Mouse (Mus musculus) mouse embryonic stem cell (cell line): ENCODE results near the gene Macrod2.

ENCODE experiments used
- in situ Hi-C, 2 experiments: fragments of 300-500 bp; cut with MboI; formaldehyde crosslinking; loops; 1 replicate in 1 of 2; 3 replicates in 1 of 2; pipeline ENCODE4 v1.14.3; 2019 to 2020; ENCODE audit warnings: low sequenced_read_pairs in 2 of 2, low pct_unique_long_range_greater_than_20kb in 1 of 2, mixed read lengths in 1 of 2; ENCODE audit not compliant: unreplicated experiment in 1 of 2

Gene Macrod2

DNA sequence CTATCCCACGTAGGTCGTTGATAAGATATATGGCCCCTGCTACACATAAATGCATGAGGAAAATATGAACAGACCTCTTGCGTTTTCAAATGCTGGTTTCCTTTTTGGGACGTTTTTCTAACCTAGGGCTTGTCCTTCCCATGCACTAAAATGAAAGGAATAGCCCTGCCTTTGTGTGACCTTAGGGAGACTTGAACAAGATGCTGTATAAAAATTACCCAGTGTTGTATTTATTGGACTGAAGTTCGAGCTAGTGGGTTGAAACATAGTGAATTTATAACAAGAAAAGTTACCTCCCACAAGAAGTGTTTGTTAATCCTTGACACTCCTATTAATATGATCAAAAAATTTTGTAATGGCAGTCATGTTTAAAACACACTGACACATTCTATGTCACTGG is 1827.8 kb downstream of the Macrod2 start:
- in situ Hi-C loops = no loop called here

DNA sequence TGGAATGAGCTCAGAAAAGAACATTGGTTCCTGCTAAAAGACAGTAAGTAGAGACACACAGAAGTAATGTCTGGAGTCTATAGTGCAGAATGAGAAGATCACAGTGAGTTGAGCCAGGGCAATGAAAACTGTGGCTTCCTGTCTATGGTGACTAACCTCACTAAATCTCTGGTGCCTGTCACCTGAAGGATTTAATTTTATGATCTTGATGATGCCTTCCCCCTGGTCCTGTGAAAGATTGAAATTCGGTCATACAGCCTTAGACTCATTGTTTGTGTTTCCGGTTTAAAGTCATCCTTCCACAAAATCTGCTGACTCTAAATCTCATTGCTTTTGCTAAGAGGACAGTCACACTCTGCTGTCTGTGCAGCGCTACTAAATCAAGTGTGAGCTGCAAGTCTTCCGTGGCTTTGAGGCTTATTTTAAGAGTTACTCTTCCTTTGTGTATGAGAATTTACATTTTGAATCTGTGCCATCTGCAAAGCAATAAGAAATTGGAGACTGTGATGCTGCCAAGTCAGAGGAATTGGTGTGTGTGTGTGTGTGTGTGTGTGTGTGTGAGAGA is 1836.0 kb downstream of the Macrod2 start:
- in situ Hi-C loops = no loop called here

DNA sequence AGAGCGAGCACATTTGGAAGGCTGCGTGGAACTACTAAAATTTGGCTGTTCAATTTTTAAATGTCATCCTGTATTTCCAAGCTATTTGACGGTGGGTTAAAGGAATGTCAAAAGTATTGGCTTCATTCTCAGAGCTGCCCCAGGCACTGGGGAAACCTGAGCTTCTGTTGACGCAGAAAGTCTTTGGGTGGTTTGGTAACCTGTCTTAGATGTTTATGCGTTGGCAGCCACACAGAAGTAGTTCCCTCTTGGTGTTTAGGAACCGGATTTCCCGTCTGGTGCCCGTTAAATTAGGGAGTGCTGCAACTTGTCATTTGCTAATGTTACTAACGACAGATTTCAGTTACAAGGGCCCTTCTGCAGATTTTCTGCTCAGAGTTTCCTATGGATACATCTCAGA is 1837.7 kb downstream of the Macrod2 start:
- in situ Hi-C loops = no loop called here

DNA sequence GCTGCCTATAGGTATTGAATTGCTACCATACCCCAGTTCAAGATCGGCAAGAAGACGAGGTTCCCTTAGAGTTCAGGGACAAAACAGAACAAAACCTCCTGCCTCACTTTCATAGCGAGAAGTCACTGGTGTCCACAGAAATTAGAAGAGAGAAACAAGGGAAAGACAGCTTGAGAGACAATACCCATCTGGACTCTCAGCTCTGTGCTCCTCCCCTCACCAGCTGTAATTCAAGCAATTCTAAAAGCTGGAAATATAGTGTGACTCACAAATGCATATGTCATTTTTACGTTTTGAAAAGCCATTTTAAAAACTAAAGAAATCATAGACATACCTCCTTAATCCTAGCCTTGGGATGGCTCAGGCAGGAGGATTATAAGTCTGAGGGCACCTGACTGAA is 1848.4 kb downstream of the Macrod2 start:
- in situ Hi-C loops = no loop called here

DNA sequence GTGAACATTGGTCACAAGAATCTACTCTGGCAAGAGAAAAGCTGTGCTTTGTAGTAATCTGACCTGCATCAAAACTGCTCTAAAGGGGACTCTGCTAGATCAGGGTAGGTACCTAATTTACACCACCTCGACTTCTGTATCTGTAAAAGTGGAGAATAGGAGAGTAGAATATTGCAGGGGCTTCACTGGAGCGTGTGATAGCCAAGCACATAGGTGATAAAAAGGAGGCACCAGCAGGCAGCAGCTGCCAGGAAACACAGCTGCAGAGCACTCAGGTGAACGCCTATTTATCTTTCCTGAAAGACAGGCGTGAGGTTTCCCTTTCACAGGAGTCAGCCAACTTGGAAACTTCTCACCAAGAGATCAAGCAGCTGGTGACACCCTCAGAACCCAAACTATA is 1855.3 kb downstream of the Macrod2 start:
- in situ Hi-C loops = no loop called here

DNA sequence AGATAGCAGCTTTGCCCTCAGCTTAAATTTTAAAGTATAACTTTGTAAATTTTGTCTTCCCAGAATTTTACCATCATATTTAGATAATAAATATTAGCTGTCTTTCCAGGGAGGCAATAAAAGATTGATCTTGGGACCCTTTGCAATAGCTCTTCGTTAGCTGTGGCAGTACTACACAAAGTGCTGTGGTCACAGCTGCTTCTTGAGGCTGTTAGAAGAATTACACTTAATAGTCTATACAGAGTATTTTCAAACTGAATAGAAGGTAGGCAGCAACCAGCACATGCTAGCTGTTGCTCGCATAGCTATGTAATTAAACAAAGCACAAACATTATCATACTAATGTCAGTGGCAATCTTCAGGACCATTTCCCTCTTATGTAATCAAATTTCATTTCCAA is 1856.4 kb downstream of the Macrod2 start:
- in situ Hi-C loops = no loop called here

DNA sequence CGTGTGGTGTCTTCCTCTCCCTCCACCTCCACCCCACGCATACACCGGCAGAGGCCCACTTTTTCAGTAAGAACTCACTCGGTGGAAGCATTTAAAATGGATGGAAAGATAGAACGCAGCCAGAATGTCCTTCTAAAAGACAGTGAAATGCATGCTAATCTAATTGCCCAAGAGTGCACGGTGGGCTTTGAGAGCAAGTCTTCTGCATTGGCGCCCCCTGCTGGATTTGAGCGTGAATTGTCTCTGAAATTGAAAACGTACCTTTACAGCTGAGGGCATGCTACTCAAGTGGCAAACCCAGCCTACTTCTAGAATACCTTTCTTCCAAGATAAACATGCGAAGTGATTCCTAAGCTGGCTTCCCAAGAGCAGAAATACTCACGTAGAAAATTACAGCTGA is 1858.8 kb downstream of the Macrod2 start:
- in situ Hi-C loops = no loop called here

DNA sequence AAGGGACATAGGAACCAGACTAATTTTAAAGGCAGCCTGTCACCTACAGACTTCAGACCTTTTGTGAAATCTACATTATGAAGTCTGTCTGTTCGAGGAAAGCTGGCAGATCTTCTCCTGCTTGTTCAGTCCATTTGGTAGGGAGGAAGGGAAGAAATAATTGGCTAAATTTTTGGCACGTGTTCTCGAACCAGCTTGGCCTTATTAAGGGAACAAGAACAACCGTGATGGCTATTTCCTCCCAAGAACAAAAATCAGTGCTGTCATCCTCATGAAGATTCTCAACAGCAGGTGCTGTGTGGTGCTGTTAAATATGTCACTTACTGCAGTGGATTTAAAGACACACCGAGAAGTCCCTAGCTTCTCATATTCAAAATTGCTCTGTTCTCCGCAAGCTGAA is 1859.5 kb downstream of the Macrod2 start:
- in situ Hi-C loops = no loop called here

DNA sequence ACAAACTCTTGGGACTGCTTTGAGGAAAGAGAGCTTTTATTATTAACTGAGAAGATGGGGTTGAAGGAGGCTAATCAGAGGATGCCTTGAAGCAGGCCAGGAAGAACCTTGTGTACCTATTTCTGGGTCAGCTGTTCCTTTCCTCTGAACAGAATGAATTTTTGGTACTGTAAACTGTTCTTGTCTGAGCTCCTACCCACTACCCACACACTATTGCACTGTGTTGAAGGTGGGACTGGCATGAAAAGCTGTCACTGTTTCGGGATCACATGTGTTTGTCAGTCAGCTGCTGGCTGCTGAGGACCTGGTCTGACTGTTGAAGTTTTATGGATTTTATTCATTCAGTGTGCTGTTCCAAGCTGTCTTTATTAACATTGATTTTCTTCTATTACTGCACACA is 1862.4 kb downstream of the Macrod2 start:
- in situ Hi-C loops = no loop called here

DNA sequence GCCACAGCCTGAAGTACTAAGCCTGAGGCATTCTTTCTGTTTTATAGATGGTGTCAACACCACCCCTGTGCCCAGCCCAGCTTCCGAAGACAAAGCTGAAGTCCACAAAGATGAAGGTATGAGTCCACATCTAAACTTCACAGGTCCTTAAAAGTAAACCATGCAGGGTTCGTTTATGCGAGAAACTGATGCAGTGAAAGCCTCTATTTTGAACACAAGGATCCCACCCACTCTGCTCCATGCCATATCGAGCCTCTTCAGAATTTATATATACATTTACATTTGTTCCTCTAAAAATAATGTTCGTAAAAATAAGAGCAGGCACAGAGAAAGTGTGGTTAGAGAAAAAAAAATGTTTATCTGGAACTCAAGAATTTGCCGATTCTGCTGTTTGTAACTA is 1865.9 kb downstream of the Macrod2 start:
- in situ Hi-C loops = no loop called here

DNA sequence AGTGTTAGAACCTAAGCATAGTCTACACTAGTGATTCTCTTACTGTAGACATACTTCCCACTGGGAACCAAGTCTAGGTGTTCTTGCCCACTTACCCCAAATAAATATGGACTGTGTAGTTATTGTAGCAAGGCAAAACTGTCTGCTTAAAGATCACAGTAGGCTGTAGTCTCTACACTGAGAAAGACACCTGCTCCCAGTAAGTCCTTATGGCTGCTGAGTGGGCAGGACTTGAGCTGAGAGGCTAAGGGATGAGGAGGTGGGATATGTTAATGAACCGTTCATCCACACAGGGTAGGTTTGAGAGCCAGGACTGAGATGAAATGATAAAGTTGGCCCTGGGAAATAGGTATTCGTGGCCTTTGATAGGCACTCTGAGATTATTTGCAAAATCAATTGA is 1869.6 kb downstream of the Macrod2 start:
- in situ Hi-C loops = no loop called here

DNA sequence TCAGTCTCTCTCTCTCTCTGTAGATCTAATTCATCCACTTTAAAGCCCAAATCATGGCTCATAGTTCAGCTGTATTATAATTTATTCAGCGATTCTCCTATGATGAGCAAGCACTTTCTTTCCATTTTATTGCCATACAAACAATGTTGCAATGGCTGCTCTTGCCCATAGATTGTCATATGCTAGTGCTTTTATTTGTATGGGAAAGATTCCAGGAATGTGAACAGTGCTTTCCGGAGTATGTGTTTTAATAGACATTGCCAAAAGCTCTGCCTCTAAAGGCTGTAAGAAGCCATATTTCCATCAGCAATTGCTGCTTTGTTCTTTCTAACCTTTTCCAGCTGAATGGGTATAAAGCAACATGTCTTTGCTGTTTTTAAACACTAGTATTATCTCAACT is 1872.7 kb downstream of the Macrod2 start:
- in situ Hi-C loops = no loop called here

DNA sequence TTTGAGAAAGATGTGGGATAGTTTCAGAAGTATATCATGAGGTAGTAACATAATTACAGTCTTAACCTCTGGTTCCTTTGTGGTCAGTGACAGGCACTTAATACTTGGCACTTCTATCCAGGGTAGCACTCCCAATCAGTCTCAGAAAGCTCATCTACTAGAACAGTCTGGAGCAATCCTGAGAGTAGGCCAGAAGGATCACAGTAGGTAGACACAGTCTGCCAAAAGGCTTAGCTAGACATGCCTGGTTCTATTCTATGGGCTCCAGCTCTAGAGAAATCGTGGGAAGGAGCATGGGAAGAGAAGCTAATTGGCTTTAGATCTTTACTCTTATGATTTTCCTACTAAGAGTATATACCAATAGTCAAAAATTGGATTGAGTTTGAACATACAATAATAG is 1891.7 kb downstream of the Macrod2 start:
- in situ Hi-C loops = no loop called here

DNA sequence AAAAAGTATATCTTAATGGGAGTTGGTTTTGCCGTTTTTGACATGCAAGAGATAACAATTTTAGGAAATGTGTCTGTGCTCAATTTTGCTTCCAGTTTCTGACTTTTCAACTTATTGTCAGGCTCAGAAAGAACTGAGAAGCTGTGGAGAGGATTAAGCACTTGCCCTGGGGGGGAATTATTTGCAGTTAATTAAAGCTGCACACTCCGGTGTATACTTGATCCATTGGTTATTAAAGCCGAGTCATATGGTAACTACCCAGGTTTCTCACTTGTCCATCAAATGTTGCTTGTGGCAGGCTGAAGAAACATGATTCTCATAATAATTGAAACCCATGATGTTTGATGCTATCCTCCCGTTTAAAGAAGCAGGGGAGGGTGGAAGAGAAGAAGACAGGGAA is 1899.7 kb downstream of the Macrod2 start:
- in situ Hi-C loops = no loop called here

DNA sequence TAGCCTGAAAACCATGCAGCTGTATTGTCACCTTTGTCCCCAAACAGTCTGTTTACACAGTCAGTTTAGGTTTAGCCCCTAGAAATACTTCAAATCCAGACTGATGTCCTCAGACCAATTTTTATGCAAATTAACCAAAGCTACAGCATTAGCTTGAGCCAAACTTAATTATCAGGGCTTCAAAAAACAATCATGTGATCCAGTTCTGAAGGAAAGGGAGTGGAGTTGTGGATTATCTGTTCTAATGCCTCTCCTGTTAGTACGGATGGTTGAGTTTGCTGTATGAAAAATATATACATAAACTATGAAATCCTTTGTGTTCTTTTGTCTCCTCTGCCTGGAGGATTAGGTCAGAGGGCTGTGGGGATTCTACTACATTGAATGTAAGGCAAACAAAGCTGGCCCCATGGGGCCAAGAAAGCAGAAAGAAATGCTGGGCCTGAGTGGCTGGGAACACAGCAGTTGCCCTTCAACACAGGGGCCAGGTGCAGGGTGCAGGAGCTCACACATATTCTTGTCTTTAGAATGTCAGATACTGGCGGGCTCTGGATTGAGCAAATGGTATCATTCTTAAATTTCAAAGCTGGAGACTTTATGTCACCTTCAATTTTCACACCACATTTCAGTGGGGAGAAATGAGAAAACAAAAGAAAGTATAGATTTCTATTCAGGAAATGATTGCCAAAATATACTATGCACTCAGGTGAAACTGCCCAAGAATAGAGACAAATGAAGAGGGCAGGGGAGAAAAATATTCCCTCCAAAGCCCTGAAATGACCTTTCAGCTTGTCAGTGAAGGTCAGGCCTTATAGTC is 1908.2 kb downstream of the Macrod2 start:
- in situ Hi-C loops = no loop called here

DNA sequence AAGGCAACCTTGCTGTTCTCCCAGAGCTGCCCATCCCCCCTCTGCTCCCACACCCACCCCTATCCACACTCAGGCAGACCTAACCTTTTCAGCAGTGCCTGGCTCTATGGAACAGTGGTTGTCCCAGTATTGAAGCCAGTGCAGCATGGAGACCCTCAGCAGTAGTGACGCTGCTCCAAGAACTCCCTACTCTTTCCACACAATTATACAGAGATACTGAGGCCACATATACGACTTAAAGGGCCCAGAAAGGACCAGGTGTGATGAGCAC is 1908.7 kb downstream of the Macrod2 start:
- in situ Hi-C loops = no loop called here

DNA sequence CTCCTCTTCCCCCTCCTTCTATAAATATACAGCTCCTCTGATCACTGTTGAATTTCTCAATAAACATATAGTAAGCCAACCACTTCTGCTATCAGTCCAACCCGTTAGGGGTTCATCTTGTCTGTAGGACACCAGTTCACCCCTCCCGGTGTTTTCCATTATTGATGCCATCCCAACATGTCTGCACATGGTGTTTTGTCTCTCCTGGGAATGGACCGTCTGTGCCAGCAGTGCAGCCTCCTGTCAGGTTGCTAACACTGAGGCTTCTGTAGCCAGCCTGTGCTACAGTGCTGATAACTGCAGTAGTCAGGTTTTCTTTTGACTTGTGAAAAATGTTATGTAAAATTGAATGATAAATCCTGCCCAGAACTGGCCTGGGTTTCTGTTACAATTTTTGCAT is 1928.0 kb downstream of the Macrod2 start:
- in situ Hi-C loops = no loop called here

DNA sequence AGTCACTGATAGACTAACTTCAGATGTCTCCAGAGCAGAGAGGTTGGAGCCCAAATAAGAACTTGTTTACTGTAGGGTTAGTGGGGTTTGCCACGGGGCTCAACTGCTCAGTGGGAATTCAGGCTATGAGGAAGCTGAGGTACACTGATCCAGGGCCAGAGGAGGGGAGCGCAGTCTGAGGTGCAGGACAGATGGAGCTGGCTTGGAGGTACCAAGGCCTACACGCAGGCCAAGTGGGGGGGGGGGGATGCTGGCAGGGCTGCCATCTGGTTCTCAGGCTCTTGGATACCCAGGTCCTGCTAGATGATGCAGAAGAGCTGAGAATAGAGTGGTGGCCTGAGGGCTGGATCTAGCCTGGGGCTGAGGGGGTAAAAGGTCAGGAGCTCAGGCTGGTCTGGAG is 1931.6 kb downstream of the Macrod2 start:
- in situ Hi-C loops = no loop called here

DNA sequence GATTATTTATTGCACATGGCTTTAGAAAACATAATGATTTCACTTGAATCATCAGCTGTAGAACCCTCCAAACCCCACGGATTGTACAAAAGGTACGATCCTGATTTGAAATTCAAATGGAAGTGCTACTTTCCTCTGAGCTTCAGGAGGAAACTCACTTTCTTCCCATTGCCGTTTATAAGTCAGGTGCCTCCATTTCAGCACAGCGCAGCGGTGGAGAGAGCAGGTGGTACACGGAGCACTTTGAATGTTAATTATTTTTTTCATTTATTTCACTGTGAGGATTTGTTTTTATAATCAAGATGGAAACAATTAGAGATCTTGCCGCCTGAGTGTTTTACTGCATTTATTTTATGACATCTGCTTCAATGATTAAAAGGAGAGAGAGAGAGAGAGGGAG is 1934.7 kb downstream of the Macrod2 start:
- in situ Hi-C loops = no loop called here

DNA sequence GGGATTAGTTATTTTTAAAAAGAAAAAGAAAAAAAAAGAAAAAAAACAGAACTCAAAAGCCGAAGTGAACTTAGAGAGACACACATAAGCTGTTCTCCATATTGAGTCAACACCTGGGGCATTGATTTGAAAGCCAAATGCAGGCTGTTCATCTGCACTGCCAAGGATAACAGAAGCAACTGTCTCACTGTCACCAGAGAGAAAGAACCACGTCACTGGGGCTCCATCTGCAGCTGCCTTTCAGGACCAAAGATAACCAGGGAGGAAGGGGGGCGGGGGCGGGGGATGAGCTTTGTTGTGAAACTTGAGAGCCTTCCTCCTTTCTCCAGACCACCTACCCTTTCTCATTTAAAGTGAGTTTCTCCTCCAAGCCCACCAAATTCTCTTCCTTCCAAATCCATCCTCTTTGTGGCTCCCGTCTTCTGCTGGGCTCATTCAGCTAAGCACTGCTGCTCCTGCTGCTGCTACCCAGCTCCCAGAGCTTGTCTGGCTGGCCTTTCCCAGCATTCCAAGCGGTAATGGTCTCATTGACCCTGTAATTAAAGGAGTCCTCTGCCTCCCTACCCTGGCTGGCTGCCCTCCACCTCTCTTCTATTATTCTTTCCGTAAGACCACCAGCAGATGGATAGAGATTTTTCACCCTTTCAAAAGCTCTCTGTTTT is 1939.5 kb downstream of the Macrod2 start:
- in situ Hi-C loops = no loop called here
